Mouse (Mus musculus) adrenal gland, postnatal 36 days (tissue): ENCODE results near the gene March6. TPM values are rescaled to one million over a fixed set of nuclear protein-coding genes. Genes with fewer than 3 reads are reported as not detected.

Experiments used
- DNase-seq, 2 experiments: peaks; one replicate each; pipeline ENCODE4 v3.0.0; 2021; ENCODE audit warnings: mixed read lengths in 1 of 2
- total RNA-seq, 2 experiments: library from RNA; stranded (reverse); gene quantifications; 2 replicates each; pipeline ENCODE4 v1.2.3; 2021

March6 gene
- total RNA-seq, 2 experiments from 2014 or later, result 132 to 160 TPM

DNA sequence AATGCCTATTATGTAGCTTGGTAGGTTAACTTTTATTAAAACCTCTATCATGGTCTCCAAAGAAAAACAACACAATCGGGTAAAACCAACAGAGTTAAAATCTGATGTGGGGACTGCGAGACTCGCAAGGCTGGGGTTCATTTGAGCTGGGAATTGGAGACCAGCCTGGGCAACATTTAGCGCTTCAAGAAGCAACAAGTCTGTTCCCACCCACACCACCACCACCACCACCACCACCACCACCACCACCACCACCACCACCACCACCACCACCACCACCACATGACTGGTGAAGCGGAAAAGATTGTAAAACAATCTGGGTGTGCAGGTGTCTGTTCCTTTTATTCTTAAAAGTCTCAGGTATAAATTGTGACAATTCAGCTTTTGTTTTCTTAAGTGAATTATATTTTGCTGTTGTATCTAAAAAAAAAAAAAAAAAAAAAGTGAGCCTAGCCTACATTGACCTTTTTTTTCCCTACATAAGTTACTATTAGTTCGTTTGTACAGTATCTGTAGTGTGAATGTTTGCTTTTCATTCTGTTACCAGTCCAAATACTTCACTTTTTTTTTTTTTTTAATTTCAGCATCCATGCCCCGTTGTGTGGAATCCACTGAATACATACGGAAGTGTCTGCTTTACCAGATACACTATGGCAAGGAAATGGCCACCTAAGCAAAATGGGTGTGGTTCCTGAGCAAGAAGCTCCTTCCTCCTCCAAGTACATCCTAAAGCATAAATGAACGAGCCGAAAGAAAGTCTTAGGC, 76.6 kb downstream of the March6 start:
- DNase-seq, result no peak

DNA sequence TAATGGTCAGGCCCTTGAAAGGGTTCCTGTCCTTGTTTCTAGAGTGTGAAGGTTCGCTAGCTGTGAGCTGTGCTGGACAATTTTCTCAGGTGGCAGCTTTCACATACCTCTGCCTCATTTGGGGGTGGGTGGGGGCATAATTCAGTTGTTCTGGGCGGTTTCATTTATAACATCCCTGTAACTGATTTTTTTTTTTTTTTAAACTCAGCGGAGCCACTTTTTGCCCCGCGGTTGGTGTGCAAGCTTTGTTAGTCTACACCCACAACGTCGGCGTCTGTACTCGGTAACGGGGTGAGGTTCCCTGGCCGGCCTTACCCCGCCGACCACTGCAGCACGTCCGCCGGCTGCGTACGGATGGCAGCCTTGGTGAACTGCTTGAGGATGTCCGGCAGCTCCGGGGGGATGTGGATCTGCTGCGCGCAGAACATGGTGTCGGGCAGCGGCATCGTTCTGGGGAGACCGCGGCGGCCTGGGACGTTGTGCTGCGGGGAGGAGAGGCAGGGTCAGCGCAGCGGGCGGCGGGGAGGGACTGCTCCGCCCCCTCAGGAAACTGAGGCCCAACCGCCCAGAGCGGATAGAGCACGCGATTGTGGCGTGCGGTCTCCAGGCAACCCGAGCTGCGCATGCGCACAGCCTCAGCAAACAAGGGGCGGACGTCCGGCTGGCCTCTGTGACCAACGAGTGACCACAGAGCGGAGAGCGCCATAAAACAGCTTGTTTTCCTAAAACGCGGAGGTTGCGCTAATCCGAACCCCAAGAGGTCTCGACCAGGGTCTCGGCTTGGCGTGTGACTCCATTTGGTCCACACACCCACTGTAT, 77.5 kb downstream of the March6 start, which contains the start of gene Ropn1l:
TSS of gene Ropn1l (minus strand) at position 640 of the 819 bp plus-strand sequence.
- peak; percentile 97 to 98 for DNase-seq

DNA sequence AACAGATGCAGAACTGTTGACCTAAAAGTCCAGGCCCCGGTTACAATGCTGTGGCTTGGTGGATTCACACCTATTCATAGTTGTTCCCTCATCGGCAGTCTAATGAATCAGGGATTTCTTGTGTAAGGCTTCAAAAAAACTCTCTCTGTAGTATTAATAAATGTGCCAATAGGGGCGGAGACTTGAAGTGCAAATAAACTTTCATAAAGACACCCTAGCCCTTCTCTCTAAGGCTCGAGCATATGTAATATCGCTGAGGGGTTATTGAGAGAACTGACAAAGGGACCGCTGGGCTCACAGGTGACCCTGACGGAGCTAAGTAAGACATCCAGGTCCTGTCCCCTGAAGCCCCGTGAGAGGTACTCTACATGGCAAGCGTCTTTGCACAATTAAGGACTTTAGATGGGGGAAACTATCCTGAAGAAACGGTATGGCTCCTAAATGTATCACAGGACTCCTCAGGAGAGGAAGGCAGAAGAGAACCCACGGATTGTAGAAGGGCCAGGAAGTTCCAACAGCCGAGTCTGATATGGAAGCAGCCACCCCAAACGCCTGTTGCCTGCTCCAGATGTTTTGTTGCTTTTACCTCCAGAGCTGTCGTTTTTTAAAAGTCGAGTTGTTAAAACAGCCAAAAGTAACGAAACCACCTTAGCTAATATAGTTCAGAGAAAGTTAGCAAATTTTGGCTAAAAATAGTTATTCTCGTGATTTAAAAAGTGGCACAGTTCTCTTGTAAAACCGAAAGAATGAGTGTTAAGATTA, 78.3 kb downstream of the March6 start:
- DNase-seq, result no peak

DNA sequence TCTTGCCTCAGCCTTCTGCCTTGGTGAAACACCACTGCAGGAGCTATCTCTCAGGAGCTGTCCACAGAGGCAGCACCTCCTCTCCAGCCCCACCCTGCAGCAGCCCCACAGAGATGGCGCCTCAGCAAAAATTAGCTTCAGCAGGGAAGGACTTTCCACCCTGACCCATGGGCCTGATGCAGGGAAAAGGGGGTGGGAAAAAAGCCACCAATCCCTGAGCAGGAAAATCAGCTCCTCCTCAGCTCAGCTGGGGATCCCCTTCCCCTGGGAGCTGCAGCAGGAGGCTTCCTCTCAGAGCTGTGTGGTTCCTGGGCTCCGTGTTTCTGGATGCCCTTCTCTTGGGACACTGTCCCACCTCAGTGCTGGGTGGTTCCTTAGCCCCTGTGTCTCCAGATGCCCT, 81.1 kb downstream of the March6 start:
- DNase-seq, result no peak

DNA sequence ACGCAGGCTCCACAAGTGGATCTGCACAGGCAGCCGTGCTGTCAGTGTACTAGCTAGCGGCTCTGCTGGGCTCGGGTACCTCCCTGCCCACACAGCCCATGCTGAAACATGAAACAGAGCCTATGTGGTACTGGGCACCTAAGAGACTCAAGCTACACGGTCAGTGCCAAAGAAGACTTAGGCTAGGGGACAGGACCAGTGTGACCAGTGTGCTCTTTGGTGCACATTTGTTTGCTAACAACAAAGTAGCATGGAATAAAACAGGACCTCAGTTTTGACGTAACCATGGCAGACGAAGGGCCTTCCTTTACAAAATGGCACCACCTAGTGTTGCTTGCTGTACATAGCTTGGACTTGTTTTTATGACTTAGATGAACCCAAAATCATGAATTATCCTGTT, 83.7 kb downstream of the March6 start:
- DNase-seq, result peak; percentile 27 to 34

DNA sequence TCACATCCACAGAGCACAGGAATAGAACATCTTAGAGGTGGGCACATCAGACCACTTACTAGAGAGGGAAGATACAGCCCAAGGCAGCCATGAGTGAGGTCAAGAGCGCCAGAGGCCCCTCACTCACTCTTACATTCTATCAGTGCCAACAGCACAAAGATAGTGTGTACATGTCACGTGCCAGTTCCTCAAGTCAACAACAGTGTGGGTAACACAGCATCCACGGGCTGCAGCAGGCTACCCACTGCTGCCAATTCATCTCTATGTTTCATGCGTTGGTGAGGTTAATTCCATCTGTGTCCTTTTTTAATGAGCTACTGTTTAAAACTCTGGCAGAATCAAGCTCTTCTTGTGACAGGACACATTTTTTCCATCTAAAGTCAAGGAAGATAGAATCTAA, 88.2 kb downstream of the March6 start:
- DNase-seq, result no peak

DNA sequence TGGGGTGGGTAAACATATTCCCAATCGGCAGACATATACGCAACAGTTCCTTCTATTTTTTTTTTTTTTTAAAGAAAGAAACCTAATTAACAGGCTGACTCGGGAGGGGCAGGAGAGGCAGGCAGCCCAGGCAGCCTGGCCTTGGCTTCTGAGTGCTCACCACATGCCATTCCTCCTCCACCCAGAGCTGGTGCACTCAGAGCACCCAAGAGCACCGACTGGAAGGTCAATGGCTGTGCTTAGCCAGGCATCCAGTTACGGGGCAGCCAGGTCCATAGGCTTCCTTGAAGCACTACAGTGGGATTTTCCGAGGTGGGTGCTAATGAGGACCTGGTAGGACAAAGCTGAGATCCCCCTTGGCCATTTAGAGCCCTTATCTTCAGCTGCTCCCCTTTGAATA, 88.9 kb downstream of the March6 start:
- no peak for DNase-seq

DNA sequence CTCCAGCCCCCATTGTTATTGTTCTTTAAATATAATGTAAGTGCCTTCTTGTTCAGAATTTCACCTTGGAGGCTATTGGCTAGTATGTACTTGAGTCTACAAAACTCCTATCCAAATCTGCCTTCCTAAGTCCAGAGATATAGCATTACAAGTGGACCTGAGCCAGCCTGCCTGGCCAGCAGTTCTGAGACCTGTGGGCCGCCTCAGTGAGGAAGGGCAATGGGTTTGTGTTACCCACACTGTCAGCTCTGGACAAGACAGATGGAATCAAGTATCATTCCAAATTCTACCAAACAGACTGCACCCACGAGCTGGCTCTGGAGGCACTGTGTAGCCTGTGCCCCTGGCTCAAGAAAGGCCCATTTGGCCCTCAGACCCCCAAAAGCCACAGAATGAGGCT, 94.0 kb downstream of the March6 start:
- DNase-seq, result no peak

DNA sequence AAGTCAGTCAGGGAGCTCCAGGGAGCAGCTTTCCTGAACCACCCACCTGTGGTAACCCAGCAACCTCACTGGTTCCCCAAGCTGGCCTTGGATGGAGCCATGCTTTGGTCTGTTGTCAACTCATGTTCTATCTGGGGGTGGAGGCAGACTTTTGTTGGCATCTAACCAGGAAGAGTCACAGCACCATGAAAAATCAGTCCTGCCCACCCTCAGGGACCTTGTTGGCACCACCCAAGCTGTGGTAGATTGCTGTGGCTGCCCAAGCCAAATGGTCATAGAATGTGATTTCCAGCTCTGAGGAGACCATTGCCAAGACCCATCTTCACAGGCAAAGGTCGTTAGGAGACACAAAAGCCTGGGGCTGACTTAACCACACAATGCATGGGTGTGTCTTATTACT, 94.8 kb downstream of the March6 start:
- DNase-seq, result no peak

DNA sequence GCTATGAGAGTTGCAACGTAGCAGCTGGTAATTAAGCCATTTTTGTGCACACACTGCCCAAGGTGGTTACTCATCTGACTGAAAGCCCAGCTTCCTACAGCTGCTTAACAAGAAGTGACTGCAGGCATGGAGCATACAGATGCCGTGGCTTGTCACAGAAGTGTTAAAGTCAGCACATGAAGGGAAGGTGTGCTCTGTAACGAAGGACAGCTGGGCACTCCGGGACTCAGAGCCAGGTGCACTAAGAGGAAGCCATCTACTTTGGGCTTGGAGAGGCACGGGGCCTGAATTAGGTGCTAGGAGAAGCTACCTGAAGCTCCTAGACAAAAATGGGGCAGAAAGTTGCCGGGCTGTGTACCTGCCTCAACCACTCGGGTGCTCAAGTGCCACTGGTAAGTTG, 97.1 kb downstream of the March6 start:
- DNase-seq, result no peak

DNA sequence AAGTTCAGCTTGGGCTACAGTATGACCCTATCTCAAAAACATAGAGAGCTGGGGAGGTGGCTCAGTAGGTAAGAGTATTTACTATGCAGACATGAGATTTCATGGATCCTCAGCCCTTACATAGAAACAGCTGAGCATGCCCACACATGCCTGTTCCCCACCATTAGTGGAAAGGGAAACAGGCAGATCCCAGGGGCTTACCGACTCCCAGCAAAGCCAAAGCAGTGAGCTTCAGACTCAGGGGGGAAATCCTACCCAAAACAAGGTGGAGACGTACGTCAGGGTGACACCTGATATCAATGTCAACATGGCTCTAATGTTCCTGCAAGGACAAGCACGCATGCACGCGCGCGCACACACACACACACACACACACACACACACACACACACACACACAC, 99.0 kb downstream of the March6 start:
- no peak for DNase-seq

DNA sequence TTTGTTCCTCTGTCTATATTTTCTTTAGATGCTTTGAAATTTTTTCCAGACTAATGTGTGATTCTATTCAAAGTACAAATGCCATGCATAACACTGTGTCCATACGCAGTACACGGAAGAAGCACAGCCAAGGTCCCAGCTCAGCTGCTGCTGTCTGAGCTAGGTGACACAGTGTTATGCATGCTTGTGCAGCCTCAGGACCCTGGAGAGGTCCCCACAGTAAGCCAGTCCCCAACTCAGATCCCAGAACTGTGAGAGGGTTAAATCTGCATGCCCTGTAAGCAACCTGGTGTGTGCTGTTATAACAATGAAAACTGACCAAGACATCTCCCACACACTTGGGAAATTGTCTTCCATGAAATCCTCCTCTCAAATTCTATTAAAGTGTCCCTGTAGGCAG, 100.8 kb downstream of the March6 start:
- DNase-seq, result no peak

DNA sequence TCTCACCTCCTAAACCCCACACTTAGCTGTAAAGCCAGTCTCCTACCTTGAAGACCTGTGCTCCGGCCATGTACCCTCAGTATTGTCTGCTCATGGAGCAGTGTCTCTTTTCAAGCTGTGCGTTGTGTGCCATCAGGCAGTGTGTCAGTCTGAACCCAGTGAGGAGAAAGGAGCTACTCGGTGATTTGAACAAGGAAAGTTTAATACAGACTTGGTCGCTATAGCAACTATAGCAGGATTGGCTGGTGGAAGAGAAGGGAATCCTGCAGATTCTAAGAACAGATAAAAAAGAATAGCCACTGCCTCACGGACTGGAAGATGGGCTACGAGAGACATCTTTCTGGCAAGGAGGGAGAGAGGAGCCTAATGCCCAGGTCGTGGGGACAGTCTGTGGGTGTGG, 101.4 kb downstream of the March6 start:
- no peak for DNase-seq

DNA sequence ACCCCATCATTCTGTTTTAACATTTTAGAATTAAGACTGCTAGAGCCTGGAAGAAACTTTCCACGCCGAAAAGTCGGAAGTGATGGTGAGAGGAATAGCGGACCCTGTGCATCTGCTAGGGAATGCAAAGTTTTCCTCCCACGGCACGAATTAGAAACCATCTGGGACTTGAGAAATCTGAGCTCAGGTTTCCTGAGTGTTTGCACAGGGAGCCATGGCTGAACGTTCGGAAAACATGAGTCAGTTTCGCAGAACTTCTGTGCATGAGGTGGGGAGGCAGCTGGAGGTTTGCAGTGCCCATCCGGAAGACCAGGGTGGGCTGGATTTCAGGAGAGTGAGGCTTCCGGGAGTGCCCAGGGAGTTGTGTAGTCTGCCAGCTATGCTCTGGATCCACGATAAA, 102.3 kb downstream of the March6 start:
- no peak for DNase-seq

DNA sequence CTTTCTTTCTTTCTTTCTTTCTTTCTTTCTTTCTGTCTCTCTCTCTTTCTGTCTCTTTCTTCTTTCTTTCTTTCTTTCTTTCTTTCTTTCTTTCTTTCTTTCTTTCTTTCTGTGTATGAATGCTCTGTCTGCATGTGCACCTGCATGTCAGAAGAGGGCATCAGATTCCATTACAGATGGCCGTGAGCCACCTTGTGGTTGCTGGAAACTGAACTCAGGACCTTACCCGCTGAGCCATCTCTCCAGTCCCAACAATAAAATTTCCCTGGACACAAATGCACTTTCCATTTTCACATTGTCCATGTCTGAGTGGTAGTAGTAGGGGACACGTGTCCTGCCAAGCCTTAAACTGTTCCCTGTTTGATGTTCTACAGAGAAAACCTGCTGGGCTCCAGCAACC, 103.5 kb downstream of the March6 start:
- no peak for DNase-seq

DNA sequence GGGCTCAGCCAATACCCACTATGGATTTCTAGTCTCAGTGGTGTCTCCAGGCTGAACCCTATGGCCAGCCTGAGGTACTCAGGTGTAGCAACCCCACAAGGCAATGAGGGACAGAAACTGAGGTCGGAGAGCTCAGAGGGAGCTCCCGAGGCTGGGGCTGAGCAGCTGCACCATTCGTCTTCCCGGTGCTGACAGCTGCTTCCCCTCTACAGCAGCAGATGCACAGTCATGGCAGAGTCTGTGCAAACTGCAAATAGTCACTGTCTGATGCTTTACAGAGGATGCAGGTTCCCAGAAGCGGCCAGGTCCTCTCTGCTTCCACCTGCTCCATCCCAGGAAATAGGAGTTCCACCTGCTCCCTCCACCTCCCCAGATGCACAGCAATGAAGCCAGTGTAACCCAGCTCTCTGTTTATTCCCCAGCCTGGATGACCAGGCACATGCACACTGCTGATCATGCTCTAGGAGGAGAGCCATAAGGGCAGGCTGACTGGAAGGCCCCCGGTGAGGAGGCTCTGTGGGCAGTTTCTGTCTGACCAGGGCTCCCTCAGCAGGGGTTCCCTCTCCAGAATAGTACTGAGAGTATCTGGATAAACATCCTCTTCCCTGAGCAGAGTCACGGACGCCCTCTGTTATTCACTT, 104.7 kb downstream of the March6 start:
- DNase-seq, result no peak

DNA sequence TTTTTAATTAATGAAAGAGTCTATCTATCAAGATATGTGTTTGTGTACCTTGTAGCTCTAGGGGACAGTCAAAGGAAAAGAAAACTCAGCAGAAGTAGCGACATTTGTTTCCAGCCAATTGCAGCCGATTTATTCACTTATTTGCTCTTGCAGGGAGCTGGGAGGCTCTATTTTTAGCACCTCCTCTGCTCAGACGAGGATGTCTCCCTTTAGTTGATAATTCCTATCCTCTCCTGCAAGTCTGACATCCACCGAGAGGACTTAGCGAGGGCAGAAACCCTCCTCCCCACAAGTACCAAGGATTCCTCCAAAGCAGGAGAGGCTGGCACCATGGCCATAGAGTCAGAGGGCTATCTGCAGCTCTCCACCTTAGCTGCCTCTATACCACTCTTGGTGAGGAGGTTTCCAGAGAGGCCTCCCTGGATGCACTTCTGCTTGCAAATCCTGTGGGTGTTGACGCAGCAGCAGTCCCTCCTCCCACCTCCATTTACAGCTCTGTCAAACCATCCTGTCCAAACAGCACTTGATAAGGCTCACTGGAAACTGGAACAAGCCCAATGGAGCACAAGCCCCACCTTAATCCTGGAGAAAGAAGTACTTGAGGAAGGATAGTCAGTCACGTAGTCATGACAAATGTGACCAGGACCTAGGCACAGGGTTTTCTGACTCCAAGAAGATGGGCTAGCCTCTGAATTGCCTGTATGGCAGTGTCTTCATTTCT, 108.0 kb downstream of the March6 start:
- DNase-seq, result no peak

DNA sequence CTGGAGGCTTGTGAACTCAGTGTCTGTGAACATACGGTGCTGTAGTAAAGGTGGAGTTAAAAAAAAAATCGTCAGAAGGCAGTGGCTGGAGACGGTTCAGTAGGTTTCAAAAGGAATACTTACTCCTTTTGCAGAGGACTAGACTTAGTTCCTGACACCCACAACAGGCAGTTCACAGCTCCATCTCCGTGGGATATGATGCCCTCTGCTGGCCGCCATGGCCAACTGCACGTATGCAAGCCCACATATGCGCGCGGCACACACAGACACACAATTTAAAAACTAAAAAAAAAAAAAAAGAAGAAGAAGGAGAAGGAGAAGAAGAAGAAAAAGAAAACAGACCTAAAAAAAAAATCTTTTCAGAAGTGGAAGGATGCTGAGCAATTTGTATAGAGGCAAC, 111.8 kb downstream of the March6 start:
- peak; percentile 42 to 48 for DNase-seq

DNA sequence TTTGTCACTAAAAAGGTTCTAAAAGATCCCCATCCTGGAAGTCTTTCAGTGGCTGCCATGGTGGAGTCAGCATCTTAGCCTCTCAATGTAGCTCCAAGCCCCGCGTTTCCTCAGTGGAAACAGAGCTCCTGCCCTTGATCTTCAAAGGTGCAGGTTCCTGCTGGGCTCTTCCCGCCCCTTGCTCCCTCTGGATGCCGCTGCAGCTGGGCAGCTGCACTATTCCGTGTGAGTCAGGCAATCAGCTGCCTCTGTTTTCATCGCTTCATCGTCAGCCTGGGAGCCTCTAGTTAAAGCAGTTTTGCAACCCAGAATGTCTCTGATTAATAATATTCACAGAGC, 112.2 kb downstream of the March6 start:
- DNase-seq, result no peak

DNA sequence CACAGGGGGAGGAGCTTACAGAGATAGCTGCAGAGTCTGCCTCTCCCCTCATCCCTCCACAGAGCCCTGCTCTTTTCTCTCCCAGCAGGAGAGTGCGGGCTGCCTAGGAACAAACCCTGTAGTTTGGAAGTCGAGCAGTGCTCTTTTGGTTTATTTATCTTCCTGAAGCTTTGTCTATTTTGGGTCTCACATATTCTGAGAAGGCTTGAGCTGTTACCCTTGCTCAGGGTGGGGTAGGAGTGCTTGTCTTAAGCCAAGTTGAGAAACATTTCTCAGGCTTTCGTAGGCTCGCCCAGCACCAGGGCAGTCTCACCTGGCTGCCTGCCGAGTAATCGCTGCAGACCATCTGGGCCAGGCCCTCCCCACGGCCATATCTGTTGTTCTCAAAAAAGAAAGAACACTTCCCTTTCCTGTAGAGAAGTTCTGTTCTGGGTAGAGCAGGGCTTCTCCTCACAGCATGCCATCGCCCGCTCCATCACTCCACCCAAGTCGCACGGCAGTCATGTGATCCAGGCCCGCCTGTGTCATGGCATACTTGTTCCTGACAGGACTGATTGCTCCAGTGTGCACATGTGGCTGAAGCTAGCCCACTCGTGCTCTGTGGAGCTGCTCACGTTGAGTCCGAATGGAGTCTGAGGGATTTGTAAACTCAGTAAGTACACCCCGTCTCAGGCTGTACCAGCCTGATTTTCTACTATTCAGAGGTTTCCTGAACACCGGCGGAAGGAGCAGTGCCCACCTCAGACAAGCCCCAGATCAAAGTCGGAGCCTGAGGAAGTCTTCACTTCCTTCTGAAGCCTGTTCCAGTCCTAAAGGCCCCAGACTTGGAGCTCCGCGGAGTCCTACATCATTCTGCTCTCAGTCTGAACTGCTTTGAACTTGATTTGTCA, 112.8 kb downstream of the March6 start:
- DNase-seq, result peak; percentile 30 to 41

DNA sequence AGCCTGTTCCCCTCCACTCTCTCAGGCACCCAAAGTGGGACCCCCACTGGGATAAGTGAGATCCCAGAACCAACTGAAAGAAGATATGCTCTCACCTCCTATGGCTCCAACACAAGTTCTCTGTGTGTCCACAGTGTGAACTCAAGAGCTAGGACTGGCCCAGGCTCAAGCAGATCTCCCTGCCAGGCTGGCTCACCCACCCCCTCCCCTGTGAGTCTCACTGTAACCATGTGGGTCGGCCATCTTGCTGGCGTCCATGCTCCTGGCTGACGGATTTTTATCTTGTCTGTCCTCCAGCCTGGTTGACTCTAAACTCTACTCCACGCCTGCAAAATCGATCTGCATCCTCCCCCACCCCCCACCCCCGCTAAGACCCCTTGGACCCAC, 113.5 kb downstream of the March6 start:
- no peak for DNase-seq
